Mouse (Mus musculus) heart, postnatal 36 days (tissue): ENCODE data around the gene Mkln1. TPM values are rescaled to one million over a fixed set of nuclear protein-coding genes. Genes with fewer than 3 reads are reported as not detected.

Source experiments
- total RNA-seq, 2 experiments: library from RNA; stranded (reverse); gene quantifications; 2 replicates each; pipeline ENCODE4 v1.2.3; 2021

The Mkln1 gene
- total RNA-seq, 2 experiments from 2014 or later: 160 to 171 TPM

Other genes starting within 250 kb of the Mkln1 start
- gene Podxl, start 165.2 kb downstream of the Mkln1 start, total RNA-seq: 10 to 100 TPM; 71.9 to 90.8 TPM